Mouse (Mus musculus) cortical plate, adult 2 months (tissue): Measurements from ENCODE around the gene Snx18.

ENCODE experiments used
- CTCF ChIP-seq: fragments of 200-500 bp; IDR thresholded peaks from 2 replicates; pipeline ENCODE4 v1.5.1; 2011; ENCODE audit warnings: mild to moderate bottlenecking, control low read depth, low read length; ENCODE audit not compliant: insufficient read depth; ENCODE audit errors: extremely low read depth
- POLR2A ChIP-seq: fragments of 200-500 bp; IDR thresholded peaks from 2 replicates; pipeline ENCODE4 v1.6.1; 2011; ENCODE audit warnings: mild to moderate bottlenecking, low read length, control low read depth; ENCODE audit not compliant: insufficient read depth; ENCODE audit errors: extremely low read depth

GRCm38 (mm10) chr13:113553603-113554230 lies 64.6 kb downstream of the Snx18 start:
- TF ChIP-seq POLR2A = no peak
- no peak for TF ChIP-seq CTCF
